Mouse (Mus musculus) stomach, postnatal 0 days (tissue): ENCODE measurements around the gene Ly86. TPM values are rescaled to one million over a fixed set of nuclear protein-coding genes. Genes with fewer than 3 reads are reported as not detected.

Experiments
- ATAC-seq: fragments of 200-750 bp; cut with Nextera tagmentation; 2 replicates; pipeline ENCODE4 v1.8.0; 2017; ENCODE audit not compliant: low FRiP score, low TSS enrichment
- DNase-seq: peaks from one replicate; pipeline ENCODE4 v3.0.0-alpha.2; 2016; ENCODE audit warnings: low spot score
- H3K27ac ChIP-seq: fragments of 300-500 bp; sonication (generic); replicated peaks from 2 replicates; pipeline ENCODE4 v1.5.1; 2014; ENCODE audit warnings: mild to moderate bottlenecking, control low read depth
- H3K27me3 ChIP-seq: fragments of 300-500 bp; sonication (generic); 2 replicates; pipeline ENCODE4 v1.6.1; 2014; ENCODE audit warnings: low read length; ENCODE audit not compliant: control insufficient read depth, insufficient read depth
- H3K36me3 ChIP-seq: fragments of 300-500 bp; sonication (generic); 2 replicates; pipeline ENCODE4 v1.6.1; 2014; ENCODE audit warnings: low read length, mixed read lengths; ENCODE audit not compliant: control insufficient read depth, insufficient read depth
- H3K4me1 ChIP-seq: fragments of 300-500 bp; sonication (generic); replicated peaks from 2 replicates; pipeline ENCODE4 v1.6.1; 2014; ENCODE audit warnings: antibody characterized with exemption; ENCODE audit not compliant: control insufficient read depth, insufficient read depth
- H3K4me2 ChIP-seq: fragments of 300-500 bp; sonication (generic); replicated peaks from 2 replicates; pipeline ENCODE4 v1.6.1; 2014; ENCODE audit warnings: low read depth, mild to moderate bottlenecking, control low read depth, moderate library complexity
- H3K4me3 ChIP-seq: fragments of 300-500 bp; sonication (generic); 2 replicates; pipeline ENCODE4 v1.5.1; 2014; ENCODE audit warnings: low read depth, low read length, control low read depth
- H3K9ac ChIP-seq: fragments of 300-500 bp; sonication (generic); 2 replicates; pipeline ENCODE4 v1.6.1; 2014; ENCODE audit warnings: mild to moderate bottlenecking, low read length, control low read depth, mixed read lengths
- H3K9me3 ChIP-seq: fragments of 300-500 bp; sonication (generic); 2 replicates; pipeline ENCODE4 v1.6.1; 2016; ENCODE audit warnings: low read length; ENCODE audit not compliant: control insufficient read depth
- CTCF ChIP-seq: IDR thresholded peaks from 2 replicates; pipeline ENCODE4 v1.5.1; 2016; ENCODE audit warnings: antibody characterized with exemption, low read depth, mild to moderate bottlenecking, moderate library complexity
- EP300 ChIP-seq: optimal IDR thresholded peaks from 2 replicates; pipeline ENCODE3; 2016; ENCODE audit warnings: antibody characterized with exemption
- WGBS: fragments of 180-500 bp; shearing (Covaris S2); extraction: QIAGEN DNeasy Blood & Tissue Kit; methylation state at CpG from one replicate; pipeline ENCODE4 v1.1.7; 2014; 5-methylcytosine and 5-hydroxymethylcytosine counted together
- polyA plus RNA-seq: library from polyadenylated mRNA; unstranded; fragments of >200 nt; fragmentation: Nextera tagmentation; extraction: Ambion mirVana; gene quantifications from 2 replicates; pipeline ENCODE4 v1.2.1, GENCODE M21; 2015

Gene Ly86
- polyA plus RNA-seq, 1 experiment from 2014 or later = 7.4 TPM

- Histone ChIP-seq H3K27ac (peak overlapping the region; percentile 90), H3K4me2 (peak overlapping the region; percentile 69), H3K9ac (peak overlapping the region; percentile 50), H3K27me3 (no peaks in the 10 kb centered on the region), H3K4me1 (peaks cover 12% of the 10 kb centered on the region; the same call in 1 of the 2 replicates), H3K9me3 (no peaks in the 10 kb centered on the region), H3K4me3 (peak overlapping the region; percentile 31), H3K36me3 (no peaks in the 10 kb centered on the region)
- ATAC-seq (peak; percentile 94), DNase-seq (peak; percentile 82)
- 2% methylated on average over 22 of the region's 22 CpGs for WGBS
- peak; percentile 39 for TF ChIP-seq CTCF
- TF ChIP-seq EP300 = no peak
These were observed 107.3 kb downstream of the Ly86 start for GRCm38 (mm10) chr13:37452022-37452941.

- Histone ChIP-seq H3K9me3 (no peaks in the 10 kb centered on the region), H3K9ac (no peak overlapping the region), H3K4me1 (peaks cover 12% of the 10 kb centered on the region; the same call in 1 of the 2 replicates), H3K27ac (peak overlapping the region; percentile 90), H3K4me2 (peak overlapping the region; percentile 69), H3K4me3 (no peak overlapping the region), H3K27me3 (no peaks in the 10 kb centered on the region), H3K36me3 (no peaks in the 10 kb centered on the region)
- DNase-seq (peak; percentile 89), ATAC-seq (peak; percentile 72)
- 3% methylated on average over 13 of the region's 13 CpGs for WGBS
- peak; percentile 98 for TF ChIP-seq CTCF
- no peak for TF ChIP-seq EP300
These were observed 108.2 kb downstream of the Ly86 start for GRCm38 (mm10) chr13:37453203-37453602.

GRCm38 (mm10) chr13:37454356-37454755 lies 109.3 kb downstream of the Ly86 start:
- peaks cover 12% of the 10 kb centered on the region; the same call in 1 of the 2 replicates for H3K4me1 ChIP-seq
- ATAC-seq = peak; percentile 21; the same call in 1 of the 2 replicates
- H3K9me3 ChIP-seq = no peaks in the 10 kb centered on the region
- no peaks in the 10 kb centered on the region for H3K27me3 ChIP-seq
- no peaks in the 10 kb centered on the region for H3K36me3 ChIP-seq
- H3K9ac ChIP-seq = no peak overlapping the region
- DNase-seq = no peak
- H3K4me2 ChIP-seq = no peak overlapping the region
- 43% methylated on average over 6 of the region's 6 CpGs for WGBS
- TF ChIP-seq EP300 = no peak
- no peak for TF ChIP-seq CTCF
- H3K4me3 ChIP-seq = no peak overlapping the region
- peak overlapping the region; percentile 64 for H3K27ac ChIP-seq

GRCm38 (mm10) chr13:37455561-37455960 lies 110.6 kb downstream of the Ly86 start:
- Histone ChIP-seq H3K4me2 (no peak overlapping the region), H3K27ac (peak overlapping the region; percentile 79), H3K4me1 (peaks cover 12% of the 10 kb centered on the region; the same call in 1 of the 2 replicates), H3K4me3 (no peak overlapping the region), H3K36me3 (no peaks in the 10 kb centered on the region), H3K27me3 (no peaks in the 10 kb centered on the region), H3K9ac (no peak overlapping the region), H3K9me3 (no peaks in the 10 kb centered on the region)
- no peak for ATAC-seq
- TF ChIP-seq CTCF (no peak), EP300 (no peak)
- 45% methylated on average over 3 of the region's 3 CpGs for WGBS
- no peak for DNase-seq

GRCm38 (mm10) chr13:37457007-37457827 lies 112.2 kb downstream of the Ly86 start:
- TF ChIP-seq EP300 (no peak), CTCF (peak; percentile 58)
- DNase-seq (peak; percentile 90), ATAC-seq (peak; percentile 55)
- H3K27ac ChIP-seq = peak overlapping the region; percentile 79
- no peak overlapping the region for H3K9ac ChIP-seq
- H3K36me3 ChIP-seq = no peaks in the 10 kb centered on the region
- no peaks in the 10 kb centered on the region for H3K9me3 ChIP-seq
- H3K4me2 ChIP-seq = no peak overlapping the region
- H3K4me3 ChIP-seq = no peak overlapping the region
- H3K27me3 ChIP-seq = no peaks in the 10 kb centered on the region
- 19% methylated on average over 11 of the region's 11 CpGs for WGBS
- H3K4me1 ChIP-seq = peaks cover 12% of the 10 kb centered on the region; the same call in 1 of the 2 replicates
